Mouse (Mus musculus) cerebellum, adult 2 months (tissue): ENCODE data around the gene Sec24c. TPM values are rescaled to one million over a fixed set of nuclear protein-coding genes. Genes with fewer than 3 reads are reported as not detected.

Source experiments
- DNase-seq, 2 experiments: peaks; one replicate each; pipeline ENCODE4 v3.0.0; 2021
- H3K27ac ChIP-seq: fragments of 200-500 bp; 2 replicates; pipeline ENCODE4 v1.5.1; 2012; ENCODE audit warnings: low read length, control low read depth, inconsistent platforms; ENCODE audit not compliant: insufficient read depth
- H3K27me3 ChIP-seq: fragments of 200-500 bp; 2 replicates; pipeline ENCODE4 v1.6.1; 2012; ENCODE audit warnings: inconsistent platforms, mild to moderate bottlenecking, low read length, moderate library complexity; ENCODE audit not compliant: control insufficient read depth, insufficient read depth
- H3K4me1 ChIP-seq: fragments of 200-500 bp; 2 replicates; pipeline ENCODE4 v1.6.1; 2011; ENCODE audit warnings: low read length; ENCODE audit not compliant: control insufficient read depth, insufficient read depth
- H3K4me3 ChIP-seq: fragments of 200-500 bp; replicated peaks from 2 replicates; pipeline ENCODE3; 2011; ENCODE audit warnings: mild to moderate bottlenecking, low read depth, low read length, control low read depth; ENCODE audit not compliant: insufficient read depth
- CTCF ChIP-seq: fragments of 200-500 bp; IDR thresholded peaks from 2 replicates; pipeline ENCODE4 v1.5.1; 2011; ENCODE audit warnings: low read depth, mild to moderate bottlenecking, control low read depth, low read length, moderate library complexity, borderline replicate concordance; ENCODE audit not compliant: insufficient read depth
- POLR2A ChIP-seq: fragments of 200-500 bp; IDR thresholded peaks from 2 replicates; pipeline ENCODE4 v1.6.1; 2011; ENCODE audit warnings: low read length, control low read depth, borderline replicate concordance; ENCODE audit not compliant: insufficient read depth
- WGBS: fragments of 180-500 bp; shearing (Covaris S2); methylation state at CpG from one replicate; pipeline ENCODE4 v1.1.7; 2018; 5-methylcytosine and 5-hydroxymethylcytosine counted together
- polyA plus RNA-seq: library from polyadenylated mRNA; depleted of rRNA; stranded (reverse); fragments of >200 nt; gene quantifications from 2 replicates; pipeline ENCODE4 v1.2.3, GENCODE M21; 2012

The Sec24c gene
- polyA plus RNA-seq, 1 experiment: 93.3 TPM

DNA sequence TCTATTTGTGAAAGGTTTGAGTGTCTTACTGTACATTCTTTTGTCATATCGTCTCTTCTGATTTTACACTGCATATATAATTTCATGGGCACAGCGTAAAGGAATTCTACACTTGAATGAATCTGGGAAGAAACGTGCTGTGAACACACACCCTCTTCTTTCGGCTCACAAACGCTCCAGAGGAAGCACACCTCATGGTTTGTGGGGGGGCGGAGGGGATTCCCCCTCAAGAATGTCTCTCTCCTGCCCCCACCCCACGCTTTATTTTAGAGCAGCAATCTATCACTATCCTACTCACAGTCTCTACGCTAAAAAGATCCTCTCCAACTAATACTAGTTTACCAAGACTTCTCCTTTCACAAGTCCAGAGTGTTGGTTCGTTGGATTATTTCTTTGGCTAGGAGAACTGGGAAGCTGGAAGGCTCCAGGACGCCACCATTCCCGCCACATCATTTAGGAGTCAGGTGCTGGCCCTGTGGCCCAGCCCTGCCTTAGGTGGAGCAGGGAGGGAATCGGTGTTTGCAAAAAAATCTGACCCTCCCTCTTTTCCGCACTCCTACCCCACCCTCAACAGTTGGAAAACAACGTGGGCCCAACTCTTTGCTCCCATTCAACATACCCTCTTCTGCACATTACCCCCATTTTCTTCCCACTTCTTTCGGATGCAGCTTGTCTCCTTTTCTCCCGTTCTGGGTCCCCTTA is 34.0 kb upstream of the Sec24c start:
- peak overlapping the region; percentile 94 for H3K4me3 ChIP-seq
- DNase-seq: peak in 1 of 2 experiments; percentile 40
- H3K27me3 ChIP-seq: no peaks in the 10 kb centered on the region
- WGBS: 2% methylated on average over 16 of the region's 16 CpGs
- peak overlapping the region; percentile 42; the same call in 1 of the 2 replicates for H3K27ac ChIP-seq
- TF ChIP-seq POLR2A: no peak
- TF ChIP-seq CTCF: no peak
- no peaks in the 10 kb centered on the region for H3K4me1 ChIP-seq

DNA sequence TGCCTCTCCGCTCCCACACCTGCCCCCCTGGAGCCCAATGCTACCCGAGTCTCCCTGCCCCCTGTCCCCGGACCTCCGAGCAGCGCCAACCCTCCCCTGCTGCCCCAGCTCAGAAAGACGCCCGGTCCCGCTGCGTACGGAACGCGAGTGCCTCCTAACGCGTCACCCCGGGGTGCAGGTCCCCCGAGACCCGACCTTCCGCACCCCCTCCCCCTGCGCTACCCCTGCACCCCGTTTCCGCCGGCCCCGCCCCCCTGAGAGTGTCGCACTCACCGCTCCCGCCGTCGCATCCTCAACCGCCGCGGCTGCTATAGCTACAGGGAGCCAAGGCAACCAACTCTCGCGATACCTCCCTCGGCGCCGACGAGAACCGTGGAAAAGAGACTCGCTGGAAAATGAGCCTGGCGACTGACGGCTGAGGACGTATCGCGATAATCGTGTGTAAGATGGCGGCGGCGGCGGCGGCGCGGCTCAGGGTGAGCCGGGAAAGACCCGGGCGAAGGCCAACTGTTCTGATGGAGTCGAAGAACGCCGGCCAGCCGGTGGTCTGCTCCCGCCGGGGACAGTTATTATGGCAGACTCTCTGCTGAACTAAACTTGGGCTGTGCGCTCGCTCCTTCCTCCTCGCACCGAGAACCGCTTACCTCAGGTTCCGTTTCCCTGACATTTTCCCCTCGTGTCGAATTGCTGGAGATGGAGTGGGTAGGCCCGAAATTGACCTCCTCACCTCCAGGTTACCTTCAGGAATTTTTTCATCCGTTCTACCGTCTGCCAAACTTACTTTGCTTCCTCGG is 33.3 kb upstream of the Sec24c start, which contains the start of gene Usp54:
Gene Usp54, minus strand, starts transcription at position 420 of the 794 bp plus-strand sequence.
- DNase-seq: peak; percentile 96
- no peaks in the 10 kb centered on the region for H3K27me3 ChIP-seq
- H3K27ac ChIP-seq: peak within 1 kb of the TSS; percentile 77
- H3K4me1 ChIP-seq: no peaks in the 10 kb centered on the region
- peak; percentile 73 for TF ChIP-seq POLR2A
- no peak for TF ChIP-seq CTCF
- peak within 1 kb of the TSS; percentile 94 for H3K4me3 ChIP-seq
- WGBS: under 1% methylated on average over 73 of the region's 73 CpGs

DNA sequence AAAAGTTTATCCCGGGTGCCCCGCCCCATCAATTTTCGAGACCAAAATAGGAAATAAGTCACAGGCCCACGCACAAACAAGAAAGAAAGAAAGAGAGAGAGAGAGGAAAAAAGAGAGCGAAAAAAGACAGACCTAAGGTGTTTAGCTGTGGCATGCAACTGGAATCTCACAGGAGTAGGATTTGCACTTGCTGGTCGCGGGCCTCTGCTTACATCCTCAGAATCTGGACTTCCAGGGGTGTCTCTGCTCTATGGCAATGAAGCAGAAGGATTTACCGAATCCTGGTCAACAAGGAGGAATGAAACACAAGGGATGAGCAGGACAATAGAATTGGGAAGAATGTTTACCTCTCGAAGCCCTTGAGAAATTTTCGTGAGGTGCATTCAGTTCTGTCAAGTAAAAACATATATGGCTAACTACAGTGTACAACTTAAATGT is 32.7 kb upstream of the Sec24c start:
- WGBS: 14% methylated on average over 10 of the region's 10 CpGs

DNA sequence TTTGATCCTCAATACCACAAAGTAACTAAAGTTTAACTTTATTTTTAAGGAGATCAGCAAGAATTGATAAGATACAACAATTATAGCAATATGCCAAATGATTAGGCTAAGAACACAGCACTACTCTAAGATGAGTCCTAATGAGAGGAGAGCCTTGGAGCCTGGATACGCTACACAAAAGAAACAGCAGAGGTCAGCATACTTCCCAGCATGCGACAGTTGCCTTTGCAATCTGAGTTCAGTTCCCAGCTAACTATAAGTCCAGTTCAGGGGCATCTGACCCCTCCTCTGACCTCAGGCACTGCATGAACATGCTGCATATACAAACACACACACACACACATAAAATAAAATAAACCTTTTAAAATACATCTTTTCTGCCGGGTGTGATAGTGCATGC is 28.6 kb upstream of the Sec24c start:
- no peak for DNase-seq
- no peak for TF ChIP-seq POLR2A
- no peak for TF ChIP-seq CTCF
- Histone ChIP-seq H3K27ac (no peak overlapping the region), H3K27me3 (no peaks in the 10 kb centered on the region), H3K4me1 (no peaks in the 10 kb centered on the region), H3K4me3 (no peak overlapping the region)
- 31% methylated on average over 3 of the region's 3 CpGs for WGBS

More for the DNA sequence above, 32.7 kb upstream of the Sec24c start:
- no peak for DNase-seq
- peak overlapping the region; percentile 77 for H3K27ac ChIP-seq
- no peaks in the 10 kb centered on the region for H3K4me1 ChIP-seq
- TF ChIP-seq CTCF (no peak), POLR2A (no peak)
- no peaks in the 10 kb centered on the region for H3K27me3 ChIP-seq
- peak overlapping the region; percentile 94 for H3K4me3 ChIP-seq

DNA sequence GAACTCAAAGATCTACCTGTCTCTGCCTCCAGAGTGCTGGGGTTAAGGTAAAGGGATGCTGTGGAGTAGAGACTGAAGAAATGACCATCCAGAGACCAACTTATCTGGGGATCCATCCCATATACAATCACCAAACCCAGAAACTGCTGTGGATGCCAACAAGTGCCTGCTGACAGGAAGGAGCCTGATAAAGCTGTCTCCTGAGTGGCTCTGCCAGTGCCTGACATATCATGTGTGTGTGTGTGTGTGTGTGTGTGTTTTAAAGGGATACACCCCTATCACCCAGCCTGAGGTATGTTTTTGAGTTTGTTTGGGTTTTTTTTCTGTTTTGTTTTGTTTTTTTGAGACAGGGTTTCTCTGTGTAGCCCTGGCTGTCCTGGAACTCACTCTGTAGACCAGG is 27.7 kb upstream of the Sec24c start:
- TF ChIP-seq POLR2A (no peak), CTCF (no peak)
- no peaks in the 10 kb centered on the region for H3K27me3 ChIP-seq
- no peaks in the 10 kb centered on the region for H3K4me1 ChIP-seq

DNA sequence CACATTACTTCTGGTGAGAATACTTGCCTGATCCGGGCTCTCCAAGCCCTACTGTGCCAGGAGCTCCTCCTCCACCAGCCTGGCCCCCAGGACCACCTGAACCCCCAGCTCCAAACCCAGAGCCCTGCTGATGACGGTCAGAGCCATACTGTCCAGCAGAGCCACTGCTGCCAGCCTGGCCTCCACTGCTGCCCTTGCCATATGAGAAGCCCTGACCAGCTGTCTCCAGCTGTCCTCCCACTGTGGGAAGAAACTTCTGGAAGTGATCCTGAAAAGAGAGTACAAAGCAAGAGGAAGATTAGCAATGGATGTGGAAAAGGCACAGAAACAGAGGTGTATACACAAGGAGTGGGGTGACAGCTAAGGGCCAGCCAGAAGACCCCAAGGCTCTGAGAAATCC is 23.1 kb upstream of the Sec24c start:
- H3K27ac ChIP-seq: no peak overlapping the region
- no peak overlapping the region for H3K4me3 ChIP-seq
- H3K4me1 ChIP-seq: no peaks in the 10 kb centered on the region
- 45% methylated on average over 2 of the region's 2 CpGs for WGBS
- TF ChIP-seq POLR2A (no peak), CTCF (no peak)
- DNase-seq: no peak
- H3K27me3 ChIP-seq: no peaks in the 10 kb centered on the region

More for the DNA sequence above, 27.7 kb upstream of the Sec24c start:
- DNase-seq: no peak
- Histone ChIP-seq H3K27ac (no peak overlapping the region), H3K4me3 (no peak overlapping the region)

DNA sequence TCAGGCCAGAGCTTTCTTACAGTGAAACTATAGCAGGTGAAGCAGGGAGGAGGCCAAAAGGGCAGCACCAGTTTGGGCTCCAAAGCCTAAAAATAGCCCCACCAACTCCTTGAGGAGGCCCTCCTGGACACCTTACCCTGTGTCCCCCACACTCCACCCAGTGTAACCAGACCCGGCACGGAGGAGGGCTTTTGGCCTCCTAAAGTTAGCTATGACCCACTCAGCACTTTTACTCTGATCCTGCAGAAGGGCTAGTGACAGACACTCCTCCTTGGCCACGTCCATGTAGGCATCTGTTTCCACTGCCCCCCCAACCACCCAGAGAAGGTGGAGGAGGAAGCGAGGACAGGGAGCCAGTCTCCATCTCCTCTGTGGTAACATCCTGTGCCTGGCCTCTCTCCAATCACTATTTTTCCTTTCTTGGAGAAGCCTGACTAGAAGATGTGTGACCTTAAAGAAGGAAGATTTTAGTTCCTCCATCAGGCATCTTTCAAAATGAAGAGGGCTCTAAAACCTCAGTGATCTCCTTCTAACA is 22.3 kb upstream of the Sec24c start:
- no peak overlapping the region for H3K4me3 ChIP-seq
- WGBS: 63% methylated on average over 4 of the region's 4 CpGs
- TF ChIP-seq POLR2A (no peak), CTCF (no peak)
- DNase-seq: no peak
- no peaks in the 10 kb centered on the region for H3K27me3 ChIP-seq
- H3K27ac ChIP-seq: no peak overlapping the region
- H3K4me1 ChIP-seq: no peaks in the 10 kb centered on the region
